Mouse (Mus musculus) gonadal fat pad, adult 2 months (tissue): ENCODE measurements around the gene Etv3. TPM values are rescaled to one million over a fixed set of nuclear protein-coding genes. Genes with fewer than 3 reads are reported as not detected.

Source experiments
- DNase-seq: peaks from one replicate; pipeline ENCODE4 v3.0.0-alpha.2; 2012; ENCODE audit warnings: low read depth
- polyA plus RNA-seq: library from polyadenylated mRNA; depleted of rRNA; stranded (reverse); fragments of >200 nt; gene quantifications from 2 replicates; pipeline ENCODE4 v1.2.3, GENCODE M21; 2012; rRNA removed

Gene Etv3
- polyA plus RNA-seq, 1 experiment = 15.8 TPM

GRCm38 (mm10) chr3:87556109-87556531, 30.9 kb downstream of the Etv3 start:
- DNase-seq = no peak

DNA sequence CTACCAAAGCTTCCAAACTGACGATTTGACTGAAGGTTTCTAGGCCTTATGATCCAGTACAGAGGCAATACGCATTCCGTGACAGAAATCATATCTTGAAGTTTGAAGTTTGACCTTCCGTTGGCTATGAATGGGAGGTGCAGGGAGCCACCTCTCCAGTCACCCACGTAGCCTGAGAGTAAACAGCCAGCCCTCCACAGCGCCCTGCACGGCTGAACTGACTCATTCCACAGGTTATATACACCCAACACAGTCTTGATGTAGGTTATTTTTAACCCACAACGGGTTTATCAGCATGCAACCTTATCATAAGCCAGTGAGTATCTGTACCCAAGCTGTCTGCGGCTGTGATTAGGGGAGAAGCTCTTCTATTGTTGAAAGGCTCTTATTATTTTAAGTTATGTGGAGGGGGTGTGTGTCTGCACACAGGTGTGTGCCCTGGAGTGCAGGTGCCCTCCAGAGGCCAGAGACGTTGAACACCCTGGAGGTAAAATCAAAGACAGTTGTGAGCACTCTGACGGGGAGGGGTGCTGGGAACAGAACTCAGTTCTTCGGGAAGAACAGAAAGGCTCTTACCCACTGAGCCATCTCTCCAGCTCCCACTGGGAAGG, 31.6 kb downstream of the Etv3 start:
- no peak for DNase-seq

DNA sequence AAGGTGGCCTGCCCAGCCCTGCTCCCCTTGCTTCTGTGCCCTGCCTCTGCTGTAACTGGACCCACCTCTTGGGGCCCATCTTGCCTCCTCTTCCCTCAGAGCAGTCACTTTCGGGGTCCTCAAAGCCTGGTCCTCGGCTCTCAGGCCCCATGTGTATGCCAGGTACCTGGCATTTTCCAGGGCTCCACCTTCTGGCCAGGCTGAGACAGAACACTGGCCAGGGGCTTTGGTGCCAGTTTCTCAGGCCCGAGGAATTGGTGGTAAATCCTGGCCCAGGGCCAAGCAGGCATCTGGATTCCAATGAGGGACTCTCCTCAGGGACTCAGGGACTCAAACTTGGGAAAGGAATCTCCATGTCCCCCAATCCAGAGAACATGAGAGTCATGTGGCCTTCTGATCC, 34.9 kb downstream of the Etv3 start:
- no peak for DNase-seq

GRCm38 (mm10) chr3:87561434-87561833, 36.2 kb downstream of the Etv3 start:
- no peak for DNase-seq

DNA sequence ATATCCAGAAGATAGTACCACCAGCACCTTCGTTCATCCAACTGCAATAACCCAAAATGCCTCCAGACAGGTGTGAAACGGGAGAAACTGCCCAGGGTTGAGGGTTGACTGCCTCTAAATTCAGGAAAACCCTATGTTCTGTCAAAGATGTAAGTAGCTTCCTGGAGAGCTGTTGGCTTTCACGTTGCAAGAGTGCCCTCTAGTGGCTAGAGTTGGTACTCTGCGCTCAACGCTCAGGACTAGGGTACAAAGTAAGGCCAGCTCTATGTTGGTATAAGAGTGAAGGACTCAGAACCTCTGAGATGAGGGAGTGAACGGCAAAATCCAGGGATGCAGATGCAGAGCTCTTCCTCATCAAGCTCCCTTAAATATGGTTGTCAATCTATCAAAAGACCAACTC, 37.2 kb downstream of the Etv3 start:
- DNase-seq = no peak

- no peak for DNase-seq
These were observed 38.3 kb downstream of the Etv3 start for GRCm38 (mm10) chr3:87563466-87563865.

DNA sequence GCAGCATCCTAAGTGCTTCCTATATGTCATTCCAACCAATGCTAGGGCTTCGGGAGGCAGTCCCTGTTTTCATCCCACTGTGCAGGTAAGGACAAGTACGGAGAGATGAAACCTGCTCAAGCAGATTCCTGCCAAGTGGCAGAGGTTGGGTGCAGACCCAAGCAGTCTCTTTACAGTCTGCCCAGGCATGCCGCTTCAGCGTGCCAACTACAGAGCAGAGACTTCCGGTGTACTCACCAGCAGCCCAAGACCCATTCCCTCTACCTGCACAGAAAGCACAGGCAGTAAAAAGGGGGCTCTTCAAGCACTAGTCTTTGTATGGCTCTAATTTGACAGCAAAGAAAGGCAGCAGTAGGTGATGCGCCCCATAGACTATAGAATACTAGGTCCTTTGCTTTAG, 40.4 kb downstream of the Etv3 start:
- DNase-seq = peak; percentile 65

- DNase-seq = peak; percentile 98
These were observed 40.9 kb downstream of the Etv3 start for GRCm38 (mm10) chr3:87566066-87566465.

- no peak for DNase-seq
These were observed 42.3 kb downstream of the Etv3 start for GRCm38 (mm10) chr3:87567497-87567896.

DNA sequence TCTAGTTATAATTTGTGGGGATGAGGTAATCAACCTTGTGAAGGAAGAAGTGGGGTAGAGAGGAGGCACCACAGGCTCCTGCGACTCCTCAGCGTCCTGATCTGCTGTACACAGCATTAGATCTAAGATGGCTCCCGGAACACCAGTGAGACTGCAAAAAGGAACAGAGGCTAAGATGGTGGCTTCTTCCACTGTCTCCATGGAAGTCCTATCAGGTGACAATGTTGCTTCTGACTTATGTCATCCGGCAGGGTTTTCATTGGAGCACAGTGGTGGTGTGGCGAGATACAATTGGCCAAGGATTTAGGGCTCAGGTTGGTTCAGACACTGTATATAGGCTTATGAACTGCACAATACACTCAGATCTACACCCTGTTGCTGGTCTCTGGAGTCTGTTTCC, 43.5 kb downstream of the Etv3 start:
- DNase-seq = no peak

DNA sequence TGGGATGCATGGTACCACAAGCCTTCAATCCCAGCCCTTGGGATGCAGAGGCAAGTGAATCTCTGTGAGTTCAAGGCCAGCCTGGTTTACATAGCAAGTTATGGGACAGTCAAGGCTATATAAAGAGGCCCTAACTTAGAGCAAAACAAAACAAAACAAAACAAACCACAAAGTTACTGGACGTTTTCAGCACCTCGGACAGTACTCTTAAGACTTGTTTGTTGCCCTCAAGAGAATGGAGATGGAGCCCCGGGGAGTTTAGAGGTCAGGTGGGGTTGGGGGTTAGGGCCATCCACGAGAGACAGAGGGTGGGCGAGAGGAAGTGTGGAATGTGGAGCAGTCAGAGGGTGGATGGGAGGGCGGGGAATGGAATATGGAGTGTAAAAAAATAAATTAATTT, 50.6 kb downstream of the Etv3 start:
- no peak for DNase-seq

DNA sequence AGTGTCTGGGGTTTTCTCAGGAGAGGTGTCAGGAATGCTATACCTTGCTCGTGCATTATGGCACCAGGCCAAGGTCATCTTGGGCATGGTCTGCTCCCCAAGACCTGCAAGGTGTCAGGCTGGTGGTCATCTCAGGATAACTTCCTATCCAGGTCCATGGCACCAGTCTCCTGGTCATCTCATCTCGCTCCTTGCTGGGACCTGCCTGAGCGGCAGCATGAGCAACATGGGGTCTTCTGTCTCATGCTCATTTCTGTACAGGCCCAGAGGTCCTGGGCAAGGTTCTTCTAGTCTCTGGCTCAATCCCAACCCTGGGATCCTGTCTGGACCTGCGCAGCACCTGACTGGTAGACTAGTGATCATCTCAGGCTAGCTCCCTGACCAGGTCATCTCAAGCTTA, 57.1 kb downstream of the Etv3 start:
- DNase-seq = no peak

Other genes starting within 250 kb of the Etv3 start
- 1.8 and 1.9 TPM in 2 replicates for gene Cd5l, start 167.5 kb upstream of the Etv3 start, polyA plus RNA-seq
- 0.76 and 1.1 TPM in 2 replicates for gene Fcrl1, start 149.0 kb upstream of the Etv3 start, polyA plus RNA-seq
- gene Fcrl5, start 89.6 kb upstream of the Etv3 start, polyA plus RNA-seq = 0.06 and 0.07 TPM in 2 replicates
- gene Arhgef11, start 92.2 kb downstream of the Etv3 start, polyA plus RNA-seq = 26.6 and 31.0 TPM in 2 replicates
- gene Lrrc71, start 223.2 kb downstream of the Etv3 start, polyA plus RNA-seq = 3.2 and 3.9 TPM in 2 replicates